Mouse (Mus musculus): ENCODE data around the gene Dok4.

GRCm38 (mm10) chr8:94907591-94908300, 31.6 kb upstream of the Dok4 start:
- TF ChIP-seq CTCF (IDR thresholded peaks at IDR 0.05; ENCODE audit: extremely low read depth, insufficient read depth, insufficient read length, insufficient replicate concordance) (no peak), POLR2A (IDR thresholded peaks at IDR 0.05; ENCODE audit: low read depth, low read length) (no peak)
